Mouse (Mus musculus) liver, postnatal 0 days (tissue): ENCODE measurements around the gene 3110082I17Rik.

Experiments
- CTCF ChIP-seq: sonication (generic); IDR thresholded peaks from 2 replicates; pipeline ENCODE4 v1.5.1; 2016; ENCODE audit warnings: antibody characterized with exemption, low read depth
- EP300 ChIP-seq: IDR thresholded peaks from 2 replicates; pipeline ENCODE4 v1.6.1; 2016; ENCODE audit warnings: antibody characterized with exemption, low read depth, mild to moderate bottlenecking

DNA sequence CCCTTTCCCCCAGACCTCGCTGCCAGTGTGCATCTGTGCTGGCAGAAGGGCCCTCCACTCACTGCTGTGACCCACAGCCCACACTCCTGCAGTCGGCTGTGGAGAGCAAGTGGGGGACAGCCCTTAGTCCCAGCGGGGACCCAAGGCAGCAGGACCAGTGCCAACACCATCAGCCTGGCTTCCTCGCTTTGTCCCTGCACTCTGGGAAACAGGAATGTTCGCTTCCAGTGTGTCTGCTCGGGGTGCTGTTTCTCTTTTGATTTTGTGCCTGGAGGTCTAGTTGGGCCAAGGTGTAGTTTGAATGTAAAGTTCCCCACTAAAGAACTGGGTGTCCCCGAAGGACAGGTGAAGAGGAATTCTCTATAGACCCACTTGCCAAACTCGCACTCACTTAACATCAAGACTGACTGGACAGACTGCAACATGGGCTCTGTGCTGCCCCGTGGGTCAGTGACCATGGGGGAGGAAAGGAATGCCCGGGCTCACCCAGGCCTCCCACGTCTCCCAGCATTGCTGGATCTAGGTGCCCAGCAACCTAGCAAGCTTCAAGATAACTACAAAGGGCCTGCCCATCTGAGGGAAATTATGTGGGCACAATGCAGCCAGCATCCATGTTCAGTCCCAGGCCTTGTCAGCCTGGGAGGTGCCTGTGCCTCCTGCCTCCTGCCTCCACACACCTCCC is 68.9 kb downstream of the 3110082I17Rik start:
- no peak for TF ChIP-seq EP300
- TF ChIP-seq CTCF: no peak
